Mouse (Mus musculus): Measurements from ENCODE around the gene Zfp472. TPM values are rescaled to one million over a fixed set of nuclear protein-coding genes. Genes with fewer than 3 reads are reported as not detected.

Zfp472 gene
- polyA plus RNA-seq, 1 experiment from 2014 or later: 9.9 TPM

Other genes with a start within 250 kb of the Zfp472 start
- 31.2 and 33.4 TPM in 2 replicates for gene Zfp871, start 177.5 kb upstream of the Zfp472 start, polyA plus RNA-seq (2015; fragmentation: Nextera tagmentation; extraction: Ambion mirVana)
- 3.0 TPM in 2 replicates for gene Zfp811, start 155.9 kb upstream of the Zfp472 start, polyA plus RNA-seq (2015; fragmentation: Nextera tagmentation; extraction: Ambion mirVana)
- gene Zfp799, start 135.6 kb upstream of the Zfp472 start, polyA plus RNA-seq (2015; fragmentation: Nextera tagmentation; extraction: Ambion mirVana): 15.9 and 17.3 TPM in 2 replicates
- 7.7 and 8.0 TPM in 2 replicates for gene Zfp870, start 74.2 kb upstream of the Zfp472 start, polyA plus RNA-seq (2015; fragmentation: Nextera tagmentation; extraction: Ambion mirVana)
- gene Cyp4f14, start 48.5 kb upstream of the Zfp472 start, polyA plus RNA-seq (2015; fragmentation: Nextera tagmentation; extraction: Ambion mirVana): not detected in 2 replicates
- gene Cyp4f13, start 18.4 kb upstream of the Zfp472 start, polyA plus RNA-seq (2015; fragmentation: Nextera tagmentation; extraction: Ambion mirVana): 10.8 and 13.3 TPM in 2 replicates
- gene Zfp952, start 27.3 kb downstream of the Zfp472 start, polyA plus RNA-seq (2015; fragmentation: Nextera tagmentation; extraction: Ambion mirVana): 11.2 and 11.9 TPM in 2 replicates
- 13.9 and 14.9 TPM in 2 replicates for gene Zfp763, start 67.6 kb downstream of the Zfp472 start, polyA plus RNA-seq (2015; fragmentation: Nextera tagmentation; extraction: Ambion mirVana)
- not detected in 2 replicates for gene 4921501E09Rik, start 102.2 kb downstream of the Zfp472 start, polyA plus RNA-seq (2015; fragmentation: Nextera tagmentation; extraction: Ambion mirVana)
- gene Zfp563, start 123.5 kb downstream of the Zfp472 start, polyA plus RNA-seq (2015; fragmentation: Nextera tagmentation; extraction: Ambion mirVana): 6.4 and 8.2 TPM in 2 replicates
- gene Morc2b, start 173.9 kb downstream of the Zfp472 start, polyA plus RNA-seq (2015; fragmentation: Nextera tagmentation; extraction: Ambion mirVana): not detected in 2 replicates
- gene Olfr55, start 202.6 kb downstream of the Zfp472 start, polyA plus RNA-seq (2015; fragmentation: Nextera tagmentation; extraction: Ambion mirVana): 0.04 TPM in 1 of 2 replicates, not detected in the other
- not detected in 2 replicates for gene Olfr239, start 225.5 kb downstream of the Zfp472 start, polyA plus RNA-seq (2015; fragmentation: Nextera tagmentation; extraction: Ambion mirVana)

Data from kidney, embryonic 15.5 days (tissue).